Mouse (Mus musculus): ENCODE data around the gene Kcnq1. TPM values are rescaled to one million over a fixed set of nuclear protein-coding genes. Genes with fewer than 3 reads are reported as not detected.

Kcnq1 gene
- polyA plus RNA-seq (2012; rRNA removed): 24.0 and 41.8 TPM in 2 replicates

DNA sequence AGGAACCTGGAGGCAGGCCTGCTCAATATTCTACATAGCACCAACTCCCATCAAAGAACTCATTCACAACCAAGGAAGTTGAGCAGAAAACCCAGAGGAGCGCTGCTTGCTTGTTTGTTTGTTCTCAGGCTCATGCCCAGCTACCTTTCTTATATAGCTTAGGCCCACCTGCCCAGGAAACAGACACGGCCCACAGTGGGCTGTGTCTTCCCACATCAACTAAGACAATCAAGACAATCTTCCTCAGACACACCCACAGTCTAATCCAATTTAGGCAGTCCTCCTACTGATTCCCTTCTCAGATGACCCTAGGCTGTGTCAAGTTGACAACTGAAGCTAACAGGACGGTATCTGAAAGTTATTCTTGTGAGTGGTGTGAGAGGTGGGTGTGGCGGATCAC is at the start of gene Kcnq1:
TSS of gene Kcnq1 (plus strand) at position 301 of the 400 bp plus-strand sequence.
- Histone ChIP-seq H3K4me1 (ENCODE audit: control insufficient read depth, insufficient read depth, insufficient read length, low read length) (peaks cover 19% of the 10 kb centered on the region; the same call in 1 of the 2 replicates), H3K27me3 (ENCODE audit: control insufficient read depth, insufficient read depth, low read length) (0 out of 2 replicates have a peak, but pooled peaks cover 4% of the 10 kb centered on the region), H3K36me3 (ENCODE audit: control insufficient read depth, insufficient read depth, low read length) (no peaks in the 10 kb centered on the region), H3K27ac (ENCODE audit: insufficient read depth, low read depth, low read length) (peak within 1 kb of the TSS; percentile 67), H3K4me3 (ENCODE audit: low read depth, low read length) (peak within 1 kb of the TSS; percentile 93)
- TF ChIP-seq POLR2A (IDR thresholded peaks at IDR 0.05; ENCODE audit: low read depth, low read length) (no peak), CTCF (IDR thresholded peaks at IDR 0.05; ENCODE audit: extremely low read depth, insufficient read length, insufficient replicate concordance, low read depth, low read length) (no peak)
- 29% methylated on average over 4 of the region's 4 CpGs for WGBS

DNA sequence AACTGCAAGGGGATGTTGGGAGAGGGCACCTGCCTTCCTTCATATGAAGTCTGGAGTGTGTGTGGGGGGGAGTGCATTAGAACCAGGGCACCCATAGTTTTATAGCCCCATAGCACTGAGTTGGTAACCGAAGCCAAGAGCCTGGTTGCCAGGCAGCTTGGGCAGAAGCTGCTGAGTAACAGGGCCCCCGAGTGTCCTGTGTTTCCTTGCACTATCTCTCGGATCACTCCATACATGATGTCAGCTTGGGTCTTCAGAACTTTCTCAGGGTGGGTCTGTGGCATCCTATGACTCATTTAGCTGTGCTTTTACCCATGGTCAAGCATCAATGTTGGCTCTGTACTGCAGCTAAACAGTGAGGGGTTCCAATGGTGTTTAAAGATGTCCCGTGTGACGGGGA is 49.1 kb upstream of the Kcnq1 start:
- TF ChIP-seq CTCF (IDR thresholded peaks at IDR 0.05; ENCODE audit: extremely low read depth, insufficient read length, insufficient replicate concordance, low read depth, low read length) (no peak), POLR2A (IDR thresholded peaks at IDR 0.05; ENCODE audit: low read depth, low read length) (no peak)
- Histone ChIP-seq H3K27me3 (ENCODE audit: control insufficient read depth, insufficient read depth, low read length) (no peaks in the 10 kb centered on the region), H3K27ac (ENCODE audit: insufficient read depth, low read depth, low read length) (peak overlapping the region; percentile 79), H3K4me1 (ENCODE audit: control insufficient read depth, insufficient read depth, insufficient read length, low read length) (peaks cover 59% of the 10 kb centered on the region), H3K36me3 (ENCODE audit: control insufficient read depth, insufficient read depth, low read length) (peaks cover 3% of the 10 kb centered on the region), H3K4me3 (ENCODE audit: low read depth, low read length) (no peak overlapping the region)
- WGBS: 22% methylated on average over 5 of the region's 5 CpGs

DNA sequence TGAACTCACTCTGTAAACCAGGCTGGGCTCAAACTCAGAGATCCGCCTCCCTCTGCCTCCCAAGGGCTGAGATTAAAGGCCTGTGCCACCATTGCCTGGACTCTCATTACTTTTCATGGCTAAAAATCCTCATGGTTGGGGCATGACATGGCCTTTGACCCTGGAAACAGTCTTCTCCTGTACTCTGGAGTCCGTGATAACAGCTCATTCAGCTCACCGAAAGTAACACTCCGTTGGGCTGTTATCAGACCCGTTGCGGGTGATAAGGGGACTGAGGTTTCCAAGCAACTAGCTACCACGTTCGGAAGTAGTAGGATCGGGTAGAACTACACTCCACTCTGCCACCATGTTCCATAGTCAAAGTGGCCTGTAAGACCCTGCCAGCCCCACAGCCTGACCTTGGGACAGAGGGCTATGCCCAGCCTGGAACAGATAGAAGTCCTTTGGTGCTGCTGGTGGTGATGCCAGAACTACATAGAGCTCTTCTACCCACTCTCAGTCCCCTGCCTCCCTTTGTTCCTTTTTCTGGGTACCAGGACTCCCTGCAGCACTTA is 48.4 kb upstream of the Kcnq1 start:
- Histone ChIP-seq H3K27ac (ENCODE audit: insufficient read depth, low read depth, low read length) (peak overlapping the region; percentile 79), H3K4me1 (ENCODE audit: control insufficient read depth, insufficient read depth, insufficient read length, low read length) (peaks cover 62% of the 10 kb centered on the region), H3K4me3 (ENCODE audit: low read depth, low read length) (no peak overlapping the region), H3K27me3 (ENCODE audit: control insufficient read depth, insufficient read depth, low read length) (no peaks in the 10 kb centered on the region), H3K36me3 (ENCODE audit: control insufficient read depth, insufficient read depth, low read length) (peaks cover 9% of the 10 kb centered on the region)
- 24% methylated on average over 9 of the region's 9 CpGs for WGBS
- TF ChIP-seq POLR2A (IDR thresholded peaks at IDR 0.05; ENCODE audit: low read depth, low read length) (no peak), CTCF (IDR thresholded peaks at IDR 0.05; ENCODE audit: extremely low read depth, insufficient read length, insufficient replicate concordance, low read depth, low read length) (no peak)

GRCm38 (mm10) chr7:143058221-143058697 is 47.9 kb upstream of the Kcnq1 start:
- peaks cover 61% of the 10 kb centered on the region for H3K4me1 ChIP-seq (ENCODE audit: control insufficient read depth, insufficient read depth, insufficient read length, low read length)
- peaks cover 13% of the 10 kb centered on the region for H3K36me3 ChIP-seq (ENCODE audit: control insufficient read depth, insufficient read depth, low read length)
- H3K27me3 ChIP-seq (ENCODE audit: control insufficient read depth, insufficient read depth, low read length): no peaks in the 10 kb centered on the region
- 43% methylated on average over 5 of the region's 5 CpGs for WGBS
- H3K4me3 ChIP-seq (ENCODE audit: low read depth, low read length): no peak overlapping the region
- no peak for TF ChIP-seq POLR2A (IDR thresholded peaks at IDR 0.05; ENCODE audit: low read depth, low read length)
- TF ChIP-seq CTCF (IDR thresholded peaks at IDR 0.05; ENCODE audit: extremely low read depth, insufficient read length, insufficient replicate concordance, low read depth, low read length): no peak
- H3K27ac ChIP-seq (ENCODE audit: insufficient read depth, low read depth, low read length): peak overlapping the region; percentile 79

- H3K27ac ChIP-seq (ENCODE audit: insufficient read depth, low read depth, low read length): peak overlapping the region; percentile 79
- H3K27me3 ChIP-seq (ENCODE audit: control insufficient read depth, insufficient read depth, low read length): no peaks in the 10 kb centered on the region
- peaks cover 56% of the 10 kb centered on the region for H3K4me1 ChIP-seq (ENCODE audit: control insufficient read depth, insufficient read depth, insufficient read length, low read length)
- no peak overlapping the region for H3K4me3 ChIP-seq (ENCODE audit: low read depth, low read length)
- TF ChIP-seq CTCF (IDR thresholded peaks at IDR 0.05; ENCODE audit: extremely low read depth, insufficient read length, insufficient replicate concordance, low read depth, low read length): no peak
- peaks cover 19% of the 10 kb centered on the region for H3K36me3 ChIP-seq (ENCODE audit: control insufficient read depth, insufficient read depth, low read length)
- 17% methylated on average over 5 of the region's 5 CpGs for WGBS
Observed at GRCm38 (mm10) chr7:143059202-143059870, 46.8 kb upstream of the Kcnq1 start.

- H3K4me3 ChIP-seq (ENCODE audit: low read depth, low read length): no peak overlapping the region
- TF ChIP-seq POLR2A (IDR thresholded peaks at IDR 0.05; ENCODE audit: low read depth, low read length) (no peak), CTCF (IDR thresholded peaks at IDR 0.05; ENCODE audit: extremely low read depth, insufficient read length, insufficient replicate concordance, low read depth, low read length) (no peak)
- H3K4me1 ChIP-seq (ENCODE audit: control insufficient read depth, insufficient read depth, insufficient read length, low read length): peaks cover 29% of the 10 kb centered on the region
- H3K27me3 ChIP-seq (ENCODE audit: control insufficient read depth, insufficient read depth, low read length): no peaks in the 10 kb centered on the region
- no peak overlapping the region for H3K27ac ChIP-seq (ENCODE audit: insufficient read depth, low read depth, low read length)
- WGBS: 41% methylated on average over 2 of the region's 2 CpGs
- H3K36me3 ChIP-seq (ENCODE audit: control insufficient read depth, insufficient read depth, low read length): peaks cover 41% of the 10 kb centered on the region
Observed at GRCm38 (mm10) chr7:143062704-143063103, 43.5 kb upstream of the Kcnq1 start.

- H3K36me3 ChIP-seq (ENCODE audit: control insufficient read depth, insufficient read depth, low read length): peaks cover 43% of the 10 kb centered on the region
- H3K27me3 ChIP-seq (ENCODE audit: control insufficient read depth, insufficient read depth, low read length): no peaks in the 10 kb centered on the region
- H3K4me3 ChIP-seq (ENCODE audit: low read depth, low read length): no peak overlapping the region
- no peak overlapping the region for H3K27ac ChIP-seq (ENCODE audit: insufficient read depth, low read depth, low read length)
- TF ChIP-seq POLR2A (IDR thresholded peaks at IDR 0.05; ENCODE audit: low read depth, low read length): no peak
- no peak for TF ChIP-seq CTCF (IDR thresholded peaks at IDR 0.05; ENCODE audit: extremely low read depth, insufficient read length, insufficient replicate concordance, low read depth, low read length)
- peaks cover 20% of the 10 kb centered on the region for H3K4me1 ChIP-seq (ENCODE audit: control insufficient read depth, insufficient read depth, insufficient read length, low read length)
- 79% methylated on average over 6 of the region's 6 CpGs for WGBS
Observed at GRCm38 (mm10) chr7:143064226-143064625, 41.9 kb upstream of the Kcnq1 start.
